ENCODE assay signal across 10 mouse cellular contexts in genomic region chr9:106405275-106405674, GRCm38 (mm10). TPM values are rescaled to one million over a fixed set of nuclear protein-coding genes. Genes with fewer than 3 reads are reported as not detected.
A peak's percentile ranks its signal among the peaks of the same experiment; 100 is the strongest.
DNase-seq lines count a peak whose midpoint lies in the region; ATAC-seq and TF ChIP-seq lines count a peak whose summit lies in the region.
"Had no signal": no experiment of that assay in that cellular context is flagged by ENCODE, and none has a peak within 500 bp of the region (broad histone marks: within the 10 kb centered on the region; RNA-seq: fewer than 3 reads in every experiment).

No protein-coding gene starts in this region.

- no peaks in the 10 kb centered on the region for H3K9me3 ChIP-seq in heart, embryonic 10.5 days
- no peaks in the 10 kb centered on the region for H3K9me3 ChIP-seq in intestine, embryonic 15.5 days

- in situ Hi-C loops in Patski (cut with MboI; ENCODE audit: low pct_unique_long_range_greater_than_20kb) = no loop called here

- CTCF ChIA-PET in Patski (lab: Charles Lee) = no interaction called here

- H3K9ac ChIP-seq in intestine, embryonic 15.5 days = no peak overlapping the region

- POLR2A ChIA-PET in Patski (lab: Charles Lee) = no interaction called here

- H3K27me3 ChIP-seq in Patski = no peaks in the 10 kb centered on the region
- H3K27me3 ChIP-seq in heart, embryonic 10.5 days (ENCODE audit: insufficient read depth, poor library complexity, severe bottlenecking) = peaks cover 7% of the 10 kb centered on the region; the same call in 1 of the 2 replicates
- H3K27me3 ChIP-seq in intestine, embryonic 15.5 days (replicated peaks) = no peaks in the 10 kb centered on the region

- peak overlapping the region; percentile 69 for H3K27ac ChIP-seq in heart, embryonic 10.5 days
- H3K27ac ChIP-seq in intestine, embryonic 15.5 days = no peak overlapping the region

- DNase-seq in 3T3-L1 (ENCODE audit: low read depth, low spot score) (peak; percentile 58), Patski (ENCODE audit: low read depth, low spot score) (no peak)
- no peak for DNase-seq in heart, embryonic 10.5 days (ENCODE audit: low spot score)
- DNase-seq in kidney, postnatal 14 days = peak; percentile 60
- no peak for DNase-seq in layer of hippocampus, postnatal 14 days (ENCODE audit: low spot score in 2 of 2)
- no peak for DNase-seq in thymus, postnatal 0 days (ENCODE audit: low spot score)
- DNase-seq: layer of hippocampus, adult 9-11 months; thymus, postnatal 25 days had no signal

- 13% methylated on average over 6 of the region's 6 CpGs for WGBS in heart, embryonic 10.5 days
- WGBS in intestine, embryonic 15.5 days = 37% methylated on average over 6 of the region's 6 CpGs

- H3K4me1 ChIP-seq in heart, embryonic 10.5 days = peaks cover 75% of the 10 kb centered on the region
- 0 out of 2 replicates have a peak, but pooled peaks cover 4% of the 10 kb centered on the region for H3K4me1 ChIP-seq in intestine, embryonic 15.5 days (replicated peaks)

- H3K4me3 ChIP-seq in heart, embryonic 10.5 days = peak overlapping the region; percentile 6; the same call in 1 of the 2 replicates
- H3K4me3 ChIP-seq in intestine, embryonic 15.5 days (replicated peaks) = no peak overlapping the region

- TF ChIP-seq CTCF in Patski (IDR thresholded peaks at IDR 0.05) = no peak

- ATAC-seq in Patski = peak; percentile 39
- no peak for ATAC-seq in intestine, embryonic 15.5 days
- no peak for ATAC-seq in inflammation-experienced regulatory T-cells, adult 6 months

- H3K4me2 ChIP-seq in intestine, embryonic 15.5 days (replicated peaks) = no peak overlapping the region

- H3K36me3 ChIP-seq in heart, embryonic 10.5 days = no peaks in the 10 kb centered on the region
- H3K36me3 ChIP-seq in intestine, embryonic 15.5 days = no peaks in the 10 kb centered on the region

RNA-seq across cellular contexts. Expression of gene Rpl29, which starts 24.0 kb away (rescaled TPM):
- 189 TPM for polyA plus RNA-seq in Patski (2021)
- 735 and 862 TPM in 2 replicates for polyA plus RNA-seq in heart, embryonic 10.5 days (2016; fragmentation: Nextera tagmentation; extraction: Ambion mirVana)
- 981 and 1,002 TPM in 2 replicates for polyA plus RNA-seq in intestine, embryonic 15.5 days (2015; fragmentation: Nextera tagmentation; extraction: Ambion mirVana)
- 1,000 to 10,000 TPM; 1,038 to 1,832 (median 1,102) TPM for polyA plus RNA-seq in inflammation-experienced regulatory T-cells, adult 6 months (2017; shearing (Covaris generic))
- 100 to 1,000 TPM; 295 to 325 TPM for total RNA-seq in layer of hippocampus, postnatal 14 days (2021)
- polyA plus RNA-seq in thymus, postnatal 0 days (2015; fragmentation: Nextera tagmentation; extraction: Ambion mirVana) = 1,071 and 1,139 TPM in 2 replicates

RNA-seq across cellular contexts. Expression of gene Acy1, which starts 32.8 kb away (rescaled TPM):
- polyA plus RNA-seq in Patski (2021) = 10.8 TPM
- 31.2 and 45.1 TPM in 2 replicates for polyA plus RNA-seq in heart, embryonic 10.5 days (2016; fragmentation: Nextera tagmentation; extraction: Ambion mirVana)
- polyA plus RNA-seq in intestine, embryonic 15.5 days (2015; fragmentation: Nextera tagmentation; extraction: Ambion mirVana) = 47.7 and 48.7 TPM in 2 replicates
- polyA plus RNA-seq in inflammation-experienced regulatory T-cells, adult 6 months (2017; shearing (Covaris generic)) = 10 to 100 TPM in 1 of 3 experiments, 1 to 10 TPM in 2; 8.9 to 14.6 (median 9.4) TPM
- 10 to 100 TPM; 10.3 to 11.5 TPM for total RNA-seq in layer of hippocampus, postnatal 14 days (2021)
- 17.4 and 18.3 TPM in 2 replicates for polyA plus RNA-seq in thymus, postnatal 0 days (2015; fragmentation: Nextera tagmentation; extraction: Ambion mirVana)

RNA-seq across cellular contexts. Expression of gene Dusp7, which starts 36.8 kb away (rescaled TPM):
- polyA plus RNA-seq in Patski (2021) = 13.6 TPM
- 14.4 and 21.0 TPM in 2 replicates for polyA plus RNA-seq in heart, embryonic 10.5 days (2016; fragmentation: Nextera tagmentation; extraction: Ambion mirVana)
- polyA plus RNA-seq in intestine, embryonic 15.5 days (2015; fragmentation: Nextera tagmentation; extraction: Ambion mirVana) = 10.0 and 10.3 TPM in 2 replicates
- 10 to 100 TPM; 20.2 to 22.2 (median 21.4) TPM for polyA plus RNA-seq in inflammation-experienced regulatory T-cells, adult 6 months (2017; shearing (Covaris generic))
- total RNA-seq in layer of hippocampus, postnatal 14 days (2021) = 10 to 100 TPM; 65.2 to 70.3 TPM
- 9.1 and 11.3 TPM in 2 replicates for polyA plus RNA-seq in thymus, postnatal 0 days (2015; fragmentation: Nextera tagmentation; extraction: Ambion mirVana)

RNA-seq across cellular contexts. Expression of gene Abhd14b, which starts 42.0 kb away (rescaled TPM):
- polyA plus RNA-seq in Patski (2021) = 31.2 TPM
- 4.8 and 7.8 TPM in 2 replicates for polyA plus RNA-seq in heart, embryonic 10.5 days (2016; fragmentation: Nextera tagmentation; extraction: Ambion mirVana)
- 25.4 and 31.8 TPM in 2 replicates for polyA plus RNA-seq in intestine, embryonic 15.5 days (2015; fragmentation: Nextera tagmentation; extraction: Ambion mirVana)
- polyA plus RNA-seq in inflammation-experienced regulatory T-cells, adult 6 months (2017; shearing (Covaris generic)) = 10 to 100 TPM in 2 of 3 experiments, 1 to 10 TPM in 1; 6.3 to 17.6 (median 12.6) TPM
- total RNA-seq in layer of hippocampus, postnatal 14 days (2021) = 10 to 100 TPM in 1 of 2 experiments, 1 to 10 TPM in 1; 9.6 to 12.4 TPM
- polyA plus RNA-seq in thymus, postnatal 0 days (2015; fragmentation: Nextera tagmentation; extraction: Ambion mirVana) = 9.4 and 13.0 TPM in 2 replicates

RNA-seq across cellular contexts. Expression of gene Abhd14a, which starts 42.2 kb away (rescaled TPM):
- 25.2 TPM for polyA plus RNA-seq in Patski (2021)
- 42.0 and 46.2 TPM in 2 replicates for polyA plus RNA-seq in heart, embryonic 10.5 days (2016; fragmentation: Nextera tagmentation; extraction: Ambion mirVana)
- polyA plus RNA-seq in intestine, embryonic 15.5 days (2015; fragmentation: Nextera tagmentation; extraction: Ambion mirVana) = 49.1 and 51.0 TPM in 2 replicates
- polyA plus RNA-seq in inflammation-experienced regulatory T-cells, adult 6 months (2017; shearing (Covaris generic)) = 10 to 100 TPM in 2 of 3 experiments, 1 to 10 TPM in 1; 8.1 to 14.9 (median 14.4) TPM
- total RNA-seq in layer of hippocampus, postnatal 14 days (2021) = 10 to 100 TPM; 40.9 to 41.8 TPM
- polyA plus RNA-seq in thymus, postnatal 0 days (2015; fragmentation: Nextera tagmentation; extraction: Ambion mirVana) = 15.7 and 19.6 TPM in 2 replicates

Comparison
In these comparisons a context has a peak if more than half of its experiments do, and no peak if none do; other contexts are left out.
1. DNase-seq: peak in 3T3-L1 (single experiment) and kidney, postnatal 14 days (single experiment); none in Patski (single experiment), heart, embryonic 10.5 days (single experiment), layer of hippocampus, postnatal 14 days (0 of 2) and thymus, postnatal 0 days (single experiment).